Mouse (Mus musculus) forebrain, embryonic 14.5 days (tissue): ENCODE results near the gene Parp11. TPM values are rescaled to one million over a fixed set of nuclear protein-coding genes. Genes with fewer than 3 reads are reported as not detected.

Source experiments
- ATAC-seq: fragments of 200-750 bp; cut with Nextera tagmentation; 2 replicates; pipeline ENCODE4 v1.8.0; 2017; ENCODE audit warnings: mild to moderate bottlenecking, moderate library complexity
- DNase-seq: peaks from one replicate; pipeline ENCODE4 v3.0.0-alpha.2; 2015; ENCODE audit warnings: low spot score
- H3K27ac ChIP-seq: fragments of 300-500 bp; sonication (generic); 2 replicates; pipeline ENCODE4 v1.5.1; 2014; ENCODE audit warnings: low read depth, mild to moderate bottlenecking, control low read depth, low read length, moderate library complexity
- H3K27me3 ChIP-seq: fragments of 300-500 bp; sonication (generic); replicated peaks from 2 replicates; pipeline ENCODE4 v1.6.1; 2014; ENCODE audit warnings: low read length, control low read depth, mixed read lengths; ENCODE audit not compliant: control insufficient read depth, insufficient read depth
- H3K36me3 ChIP-seq: fragments of 300-500 bp; sonication (generic); 2 replicates; pipeline ENCODE4 v1.6.1; 2014; ENCODE audit warnings: low read length, control low read depth; ENCODE audit not compliant: control insufficient read depth, insufficient read depth
- H3K4me1 ChIP-seq: fragments of 300-500 bp; sonication (generic); 2 replicates; pipeline ENCODE4 v1.6.1; 2014; ENCODE audit warnings: antibody characterized with exemption, low read length, control low read depth; ENCODE audit not compliant: control insufficient read depth, insufficient read depth
- H3K4me2 ChIP-seq: fragments of 300-500 bp; sonication (generic); 2 replicates; pipeline ENCODE4 v1.6.1; 2014; ENCODE audit warnings: mild to moderate bottlenecking, control low read depth, low read length
- H3K4me3 ChIP-seq: fragments of 300-500 bp; sonication (generic); 2 replicates; pipeline ENCODE4 v1.5.1; 2014; ENCODE audit warnings: low read depth, low read length, control low read depth
- H3K9ac ChIP-seq: fragments of 300-500 bp; sonication (generic); 2 replicates; pipeline ENCODE4 v1.6.1; 2014; ENCODE audit warnings: mild to moderate bottlenecking, low read length, control low read depth, moderate library complexity
- H3K9me3 ChIP-seq: fragments of 300-500 bp; sonication (generic); replicated peaks from 2 replicates; pipeline ENCODE4 v1.6.1; 2016; ENCODE audit warnings: low read length, control low read depth, mixed read lengths; ENCODE audit not compliant: control insufficient read depth
- WGBS: fragments of 180-500 bp; shearing (Covaris S2); extraction: QIAGEN DNeasy Blood & Tissue Kit; methylation state at CpG from one replicate; pipeline ENCODE4 v1.1.7; 2014; 5-methylcytosine and 5-hydroxymethylcytosine counted together
- polyA plus RNA-seq: library from polyadenylated mRNA; unstranded; fragments of >200 nt; fragmentation: Nextera tagmentation; extraction: Ambion mirVana; gene quantifications from 2 replicates; pipeline ENCODE4 v1.2.1, GENCODE M21; 2014

Parp11 gene
- polyA plus RNA-seq, 1 experiment from 2014 or later = 83.3 TPM

- H3K9ac ChIP-seq = peak overlapping the region; percentile 80; the same call in 1 of the 2 replicates
- no peaks in the 10 kb centered on the region for H3K36me3 ChIP-seq
- no peaks in the 10 kb centered on the region for H3K9me3 ChIP-seq
- ATAC-seq (no peak), DNase-seq (no peak)
- no peaks in the 10 kb centered on the region for H3K27me3 ChIP-seq
- H3K4me2 ChIP-seq = peak overlapping the region; percentile 70
- WGBS = 88% methylated on average over 6 of the region's 6 CpGs
- no peak overlapping the region for H3K27ac ChIP-seq
- H3K4me1 ChIP-seq = peaks cover 26% of the 10 kb centered on the region
- H3K4me3 ChIP-seq = peak overlapping the region; percentile 66
Measured at GRCm38 (mm10) chr6:127454809-127455208, 8.2 kb downstream of the Parp11 start.

GRCm38 (mm10) chr6:127455440-127455839, 8.8 kb downstream of the Parp11 start:
- no peak overlapping the region for H3K27ac ChIP-seq
- no peak overlapping the region for H3K4me3 ChIP-seq
- no peak overlapping the region for H3K9ac ChIP-seq
- H3K27me3 ChIP-seq = no peaks in the 10 kb centered on the region
- no peaks in the 10 kb centered on the region for H3K36me3 ChIP-seq
- DNase-seq (no peak), ATAC-seq (no peak)
- H3K9me3 ChIP-seq = no peaks in the 10 kb centered on the region
- WGBS = 98% methylated on average over 4 of the region's 4 CpGs
- H3K4me2 ChIP-seq = no peak overlapping the region
- peaks cover 20% of the 10 kb centered on the region for H3K4me1 ChIP-seq

- H3K36me3 ChIP-seq = no peaks in the 10 kb centered on the region
- 91% methylated on average over 2 of the region's 2 CpGs for WGBS
Measured at GRCm38 (mm10) chr6:127456769-127457168, 10.1 kb downstream of the Parp11 start.

GRCm38 (mm10) chr6:127459776-127460175, 13.1 kb downstream of the Parp11 start:
- no peak for DNase-seq
- H3K9me3 ChIP-seq = no peaks in the 10 kb centered on the region
- no peak overlapping the region for H3K4me3 ChIP-seq
- H3K9ac ChIP-seq = no peak overlapping the region
- peaks cover 12% of the 10 kb centered on the region for H3K4me1 ChIP-seq
- no peak for ATAC-seq
- H3K36me3 ChIP-seq = no peaks in the 10 kb centered on the region
- no peak overlapping the region for H3K4me2 ChIP-seq
- WGBS = 97% methylated on average over 2 of the region's 2 CpGs
- no peaks in the 10 kb centered on the region for H3K27me3 ChIP-seq
- H3K27ac ChIP-seq = no peak overlapping the region

More at GRCm38 (mm10) chr6:127456769-127457168, 10.1 kb downstream of the Parp11 start:
- DNase-seq (no peak), ATAC-seq (no peak)
- no peak overlapping the region for H3K27ac ChIP-seq
- no peak overlapping the region for H3K9ac ChIP-seq
- no peaks in the 10 kb centered on the region for H3K9me3 ChIP-seq
- H3K4me1 ChIP-seq = peaks cover 11% of the 10 kb centered on the region
- no peak overlapping the region for H3K4me2 ChIP-seq
- no peak overlapping the region for H3K4me3 ChIP-seq
- H3K27me3 ChIP-seq = no peaks in the 10 kb centered on the region

GRCm38 (mm10) chr6:127461491-127461890, 14.9 kb downstream of the Parp11 start:
- ATAC-seq = no peak
- peaks cover 10% of the 10 kb centered on the region for H3K4me1 ChIP-seq
- no peak overlapping the region for H3K27ac ChIP-seq
- no peak for DNase-seq
- no peaks in the 10 kb centered on the region for H3K9me3 ChIP-seq
- no peak overlapping the region for H3K9ac ChIP-seq
- no peaks in the 10 kb centered on the region for H3K36me3 ChIP-seq
- no peak overlapping the region for H3K4me3 ChIP-seq
- H3K4me2 ChIP-seq = no peak overlapping the region
- WGBS = 91% methylated on average over 4 of the region's 4 CpGs
- H3K27me3 ChIP-seq = no peaks in the 10 kb centered on the region

GRCm38 (mm10) chr6:127462251-127462650, 15.6 kb downstream of the Parp11 start:
- Histone ChIP-seq H3K27ac (no peak overlapping the region), H3K4me3 (no peak overlapping the region), H3K36me3 (no peaks in the 10 kb centered on the region), H3K9ac (no peak overlapping the region), H3K9me3 (no peaks in the 10 kb centered on the region), H3K27me3 (no peaks in the 10 kb centered on the region), H3K4me2 (no peak overlapping the region), H3K4me1 (peaks cover 17% of the 10 kb centered on the region)
- ATAC-seq (no peak), DNase-seq (no peak)
- WGBS = 91% methylated on average over 6 of the region's 6 CpGs

- Histone ChIP-seq H3K9ac (0 out of 2 replicates have a peak overlapping the region, but pooled peaks have one; percentile 5), H3K4me3 (no peak overlapping the region), H3K9me3 (no peaks in the 10 kb centered on the region), H3K27me3 (no peaks in the 10 kb centered on the region), H3K4me2 (no peak overlapping the region), H3K4me1 (peaks cover 17% of the 10 kb centered on the region), H3K27ac (no peak overlapping the region), H3K36me3 (no peaks in the 10 kb centered on the region)
- peak; percentile 32; the same call in 1 of the 2 replicates for ATAC-seq
- DNase-seq = no peak
- 68% methylated on average over 21 of the region's 21 CpGs for WGBS
Measured at GRCm38 (mm10) chr6:127463273-127464001, 16.8 kb downstream of the Parp11 start.

GRCm38 (mm10) chr6:127464523-127464922, 17.9 kb downstream of the Parp11 start:
- ATAC-seq (no peak), DNase-seq (no peak)
- no peak overlapping the region for H3K4me3 ChIP-seq
- H3K36me3 ChIP-seq = peaks cover 6% of the 10 kb centered on the region
- H3K27me3 ChIP-seq = no peaks in the 10 kb centered on the region
- no peak overlapping the region for H3K27ac ChIP-seq
- H3K9ac ChIP-seq = no peak overlapping the region
- peaks cover 17% of the 10 kb centered on the region for H3K4me1 ChIP-seq
- 90% methylated on average over 7 of the region's 7 CpGs for WGBS
- no peak overlapping the region for H3K4me2 ChIP-seq
- H3K9me3 ChIP-seq = no peaks in the 10 kb centered on the region

- ATAC-seq = peak; percentile 42; the same call in 1 of the 2 replicates
- Histone ChIP-seq H3K9me3 (no peaks in the 10 kb centered on the region), H3K36me3 (peaks cover 25% of the 10 kb centered on the region), H3K27ac (no peak overlapping the region; the same call in 1 of the 2 replicates), H3K4me2 (no peak overlapping the region), H3K27me3 (no peaks in the 10 kb centered on the region), H3K9ac (no peak overlapping the region), H3K4me1 (peaks cover 17% of the 10 kb centered on the region), H3K4me3 (no peak overlapping the region)
- peak; percentile 48 for DNase-seq
- WGBS = 53% methylated on average over 4 of the region's 4 CpGs
Measured at GRCm38 (mm10) chr6:127466749-127467310, 20.2 kb downstream of the Parp11 start.
